18 mouse cellular contexts compared by ENCODE assay signal in genomic region chr3:41962923-41963322, GRCm38 (mm10).
A peak's percentile ranks its signal among the peaks of the same experiment; 100 is the strongest.
DNase-seq lines count a peak whose midpoint lies in the region; ATAC-seq and TF ChIP-seq lines count a peak whose summit lies in the region.
"Had no signal": no experiment of that assay in that cellular context is flagged by ENCODE, and none has a peak within 500 bp of the region (broad histone marks: within the 10 kb centered on the region; RNA-seq: fewer than 3 reads in every experiment).

No protein-coding gene starts in this region.

- peak; percentile 87 for ATAC-seq in forebrain, embryonic 15.5 days (replicated peaks)
- no peak for ATAC-seq in forebrain, embryonic 12.5 days (ENCODE audit: low FRiP score)
- ATAC-seq in forebrain, embryonic 16.5 days: peak; percentile 89
- no peak for ATAC-seq in intestine, postnatal 0 days
- ATAC-seq: midbrain, embryonic 15.5 days had no signal

- H3K36me3 ChIP-seq in forebrain, embryonic 15.5 days: no peaks in the 10 kb centered on the region
- no peaks in the 10 kb centered on the region for H3K36me3 ChIP-seq in forebrain, embryonic 12.5 days (replicated peaks)
- H3K36me3 ChIP-seq in forebrain, embryonic 16.5 days (ENCODE audit: control insufficient read depth, insufficient read depth): no peaks in the 10 kb centered on the region
- H3K36me3 ChIP-seq in intestine, postnatal 0 days (ENCODE audit: control insufficient read depth, insufficient read depth): no peaks in the 10 kb centered on the region
- H3K36me3 ChIP-seq: G1E; heart, embryonic 15.5 days; hindbrain, embryonic 13.5 days; midbrain, embryonic 15.5 days had no signal

- intact Hi-C loops in gastrocnemius, postnatal 14 days (cut with DNase I; ENCODE audit: low total_unique reads): no loop called here

- no peaks in the 10 kb centered on the region for H3K9me3 ChIP-seq in forebrain, embryonic 15.5 days
- H3K9me3 ChIP-seq in forebrain, embryonic 12.5 days: no peaks in the 10 kb centered on the region
- H3K9me3 ChIP-seq in forebrain, embryonic 16.5 days (ENCODE audit: control insufficient read depth, low read length): no peaks in the 10 kb centered on the region
- no peaks in the 10 kb centered on the region for H3K9me3 ChIP-seq in intestine, postnatal 0 days (ENCODE audit: control insufficient read depth)
- H3K9me3 ChIP-seq: G1E; heart, embryonic 15.5 days; hindbrain, embryonic 13.5 days; midbrain, embryonic 15.5 days had no signal

- TF ChIP-seq CTCF in intestine, postnatal 0 days (IDR thresholded peaks at IDR 0.05; ENCODE audit: low read depth): no peak

- 0 out of 2 replicates have a peak, but pooled peaks cover 2% of the 10 kb centered on the region for H3K4me1 ChIP-seq in forebrain, embryonic 15.5 days
- no peaks in the 10 kb centered on the region for H3K4me1 ChIP-seq in forebrain, embryonic 12.5 days
- 0 out of 2 replicates have a peak, but pooled peaks cover 2% of the 10 kb centered on the region for H3K4me1 ChIP-seq in forebrain, embryonic 16.5 days (replicated peaks; ENCODE audit: control insufficient read depth, insufficient read depth, low read length)
- H3K4me1 ChIP-seq in intestine, postnatal 0 days (replicated peaks; ENCODE audit: control insufficient read depth, insufficient read depth, low read length): no peaks in the 10 kb centered on the region
- H3K4me1 ChIP-seq: heart, embryonic 15.5 days; midbrain, embryonic 15.5 days had no signal

- no peak overlapping the region for H3K4me2 ChIP-seq in forebrain, embryonic 15.5 days (replicated peaks)
- no peak overlapping the region for H3K4me2 ChIP-seq in forebrain, embryonic 12.5 days
- H3K4me2 ChIP-seq in forebrain, embryonic 16.5 days (ENCODE audit: low read length): no peak overlapping the region
- H3K4me2 ChIP-seq in intestine, postnatal 0 days (replicated peaks; ENCODE audit: low read depth): no peak overlapping the region
- H3K4me2 ChIP-seq: heart, embryonic 15.5 days; hindbrain, embryonic 13.5 days; midbrain, embryonic 15.5 days had no signal

- H3K4me3 ChIP-seq in forebrain, embryonic 15.5 days: no peak overlapping the region
- H3K4me3 ChIP-seq in forebrain, embryonic 12.5 days (replicated peaks): no peak overlapping the region
- no peak overlapping the region for H3K4me3 ChIP-seq in forebrain, embryonic 16.5 days (replicated peaks; ENCODE audit: low read length)
- no peak overlapping the region for H3K4me3 ChIP-seq in intestine, postnatal 0 days (ENCODE audit: low read depth, low read length)
- H3K4me3 ChIP-seq: heart, embryonic 15.5 days; hindbrain, embryonic 13.5 days; midbrain, embryonic 15.5 days had no signal

- DNase-seq in Muller cell, postnatal 12 days (ENCODE audit: inconsistent ontology term): peak; percentile 77
- DNase-seq in layer of hippocampus, postnatal 36 days: peak; percentile 27 to 50
- no peak for DNase-seq in urinary bladder, adult 18-20 months (ENCODE audit: low spot score in 2 of 2)
- DNase-seq in gastrocnemius, postnatal 14 days: no peak
- DNase-seq: adrenal gland, postnatal 25 days; cerebellum, adult 2 months; kidney, adult 18-20 months; kidney, postnatal 4 days; lung, adult 18-20 months had no signal

- 68% methylated on average over 7 of the region's 7 CpGs for WGBS in forebrain, embryonic 15.5 days
- WGBS in forebrain, embryonic 12.5 days: 84% methylated on average over 7 of the region's 7 CpGs
- 59% methylated on average over 7 of the region's 7 CpGs for WGBS in forebrain, embryonic 16.5 days
- 75% methylated on average over 7 of the region's 7 CpGs for WGBS in intestine, postnatal 0 days

- H3K9ac ChIP-seq in forebrain, embryonic 15.5 days (replicated peaks): no peak overlapping the region
- H3K9ac ChIP-seq in forebrain, embryonic 12.5 days: no peak overlapping the region
- H3K9ac ChIP-seq in forebrain, embryonic 16.5 days (replicated peaks; ENCODE audit: low read depth, low read length): no peak overlapping the region
- no peak overlapping the region for H3K9ac ChIP-seq in intestine, postnatal 0 days (ENCODE audit: low read depth, low read length)
- H3K9ac ChIP-seq: heart, embryonic 15.5 days; hindbrain, embryonic 13.5 days; midbrain, embryonic 15.5 days had no signal

- H3K27ac ChIP-seq in forebrain, embryonic 15.5 days (replicated peaks): no peak overlapping the region
- no peak overlapping the region for H3K27ac ChIP-seq in forebrain, embryonic 12.5 days
- H3K27ac ChIP-seq in forebrain, embryonic 16.5 days (ENCODE audit: low read length): no peak overlapping the region
- H3K27ac ChIP-seq in intestine, postnatal 0 days (ENCODE audit: low read depth, low read length): no peak overlapping the region
- H3K27ac ChIP-seq: heart, embryonic 15.5 days; hindbrain, embryonic 13.5 days; macrophage; midbrain, embryonic 15.5 days had no signal

- H3K27me3 ChIP-seq in forebrain, embryonic 15.5 days: no peaks in the 10 kb centered on the region
- H3K27me3 ChIP-seq in forebrain, embryonic 12.5 days: no peaks in the 10 kb centered on the region
- no peaks in the 10 kb centered on the region for H3K27me3 ChIP-seq in forebrain, embryonic 16.5 days (replicated peaks; ENCODE audit: control insufficient read depth, insufficient read depth, low read length)
- H3K27me3 ChIP-seq in intestine, postnatal 0 days (replicated peaks; ENCODE audit: control insufficient read depth, insufficient read depth, low read length): no peaks in the 10 kb centered on the region
- H3K27me3 ChIP-seq: heart, embryonic 15.5 days; hindbrain, embryonic 13.5 days; midbrain, embryonic 15.5 days had no signal

Comparison
In these comparisons a context has a peak if more than half of its experiments do, and no peak if none do; other contexts are left out.
1. ATAC-seq: peak in forebrain, embryonic 15.5 days (single experiment) and forebrain, embryonic 16.5 days (single experiment); none in forebrain, embryonic 12.5 days (single experiment) and intestine, postnatal 0 days (single experiment).
2. DNase-seq: peak in Muller cell, postnatal 12 days (single experiment) and layer of hippocampus, postnatal 36 days (2 of 2); none in urinary bladder, adult 18-20 months (0 of 2) and gastrocnemius, postnatal 14 days (single experiment).